Mouse (Mus musculus): ENCODE results near the gene Asb8. TPM values are rescaled to one million over a fixed set of nuclear protein-coding genes. Genes with fewer than 3 reads are reported as not detected.

Gene Asb8
- polyA plus RNA-seq, 1 experiment = 50.3 TPM

DNA sequence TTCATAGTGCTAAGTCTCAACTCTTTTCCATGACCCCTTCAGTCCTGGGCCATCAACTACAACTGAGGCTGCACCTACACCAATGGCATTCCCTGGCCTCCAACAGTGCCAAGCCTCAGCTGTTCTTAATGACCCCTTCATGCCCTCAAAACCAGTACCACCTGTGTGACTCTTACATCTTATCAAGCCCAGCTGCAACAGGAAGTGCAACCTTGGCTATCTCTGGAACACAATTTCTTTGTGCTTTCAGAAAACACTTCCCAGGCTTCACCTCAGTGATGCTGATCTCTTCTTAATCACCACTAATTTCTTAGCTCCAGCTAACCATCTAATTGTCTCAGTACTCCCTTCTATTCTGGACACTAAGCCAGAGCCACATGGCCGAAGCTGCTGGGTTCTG is 76.5 kb downstream of the Asb8 start:
- TF ChIP-seq TCF12 (IDR thresholded peaks at IDR 0.05; ENCODE audit: insufficient read depth, poor library complexity, severe bottlenecking) = no peak
- no peak for TF ChIP-seq USF1 (IDR thresholded peaks at IDR 0.05; ENCODE audit: low read depth)
- no peak for TF ChIP-seq TCF3 (IDR thresholded peaks at IDR 0.05; ENCODE audit: insufficient read length, low read depth)
- TF ChIP-seq POLR2AphosphoS2 (IDR thresholded peaks at IDR 0.05; ENCODE audit: insufficient read length, low read depth) = no peak
- TF ChIP-seq E2F4 (IDR thresholded peaks at IDR 0.05; ENCODE audit: insufficient read depth) = no peak
- TF ChIP-seq REST (IDR thresholded peaks at IDR 0.05; ENCODE audit: insufficient read depth, insufficient read length) = no peak
- no peak for TF ChIP-seq CEBPB (IDR thresholded peaks at IDR 0.05; ENCODE audit: insufficient read depth, poor library complexity, severe bottlenecking)
- TF ChIP-seq MAX (IDR thresholded peaks at IDR 0.05; ENCODE audit: low read depth) = no peak
- TF ChIP-seq POLR2A (IDR thresholded peaks at IDR 0.05; ENCODE audit: insufficient read length, low read depth) = no peak
- TF ChIP-seq SRF (IDR thresholded peaks at IDR 0.05; ENCODE audit: control insufficient read depth, insufficient read length, low read depth) = no peak
- no peak for TF ChIP-seq MYOG (IDR thresholded peaks at IDR 0.05; ENCODE audit: control insufficient read depth in 1 of 3, insufficient read depth in 1 of 3, insufficient read length in 2 of 3, low read depth in 2 of 3)
- no peak for TF ChIP-seq MYOD1 (IDR thresholded peaks at IDR 0.05; ENCODE audit: control insufficient read depth in 1 of 3, insufficient read length in 2 of 3, low read depth in 2 of 3)

More for the DNA sequence above, 76.5 kb downstream of the Asb8 start:
- Histone ChIP-seq H3K4me2 (ENCODE audit: low read depth) (no peak overlapping the region), H3K36me3 (ENCODE audit: control insufficient read depth, insufficient read depth) (peaks cover 29% of the 10 kb centered on the region), H3ac (ENCODE audit: control insufficient read depth, insufficient read length) (no peak overlapping the region), H3K27me3 (ENCODE audit: control insufficient read depth, insufficient read depth, insufficient read length) (no peaks in the 10 kb centered on the region), H3K79me2 (ENCODE audit: control insufficient read depth, insufficient read depth) (peaks cover 55% of the 10 kb centered on the region), H3K4me3 (no peak overlapping the region)

Other genes with a start within 250 kb of the Asb8 start
- gene Tmem106c, start 201.4 kb downstream of the Asb8 start, polyA plus RNA-seq (2012; fragmentation: generic; extraction: Trizol) = 11.5 TPM
- 0.01 TPM for gene Col2a1, start 160.9 kb downstream of the Asb8 start, polyA plus RNA-seq (2012; fragmentation: generic; extraction: Trizol)
- 401 TPM for gene Pfkm, start 73.0 kb downstream of the Asb8 start, polyA plus RNA-seq (2012; fragmentation: generic; extraction: Trizol)
- 10.4 TPM for gene Senp1, start 71.9 kb downstream of the Asb8 start, polyA plus RNA-seq (2012; fragmentation: generic; extraction: Trizol)
- gene Ccdc184, start 1.5 kb upstream of the Asb8 start, polyA plus RNA-seq (2012; fragmentation: generic; extraction: Trizol) = 0.05 TPM
- gene Olfr288, start 29.9 kb upstream of the Asb8 start, polyA plus RNA-seq (2012; fragmentation: generic; extraction: Trizol) = not detected
- gene Gm44579, start 55.4 kb upstream of the Asb8 start, polyA plus RNA-seq (2012; fragmentation: generic; extraction: Trizol) = not detected
- gene Olfr287, start 55.4 kb upstream of the Asb8 start, polyA plus RNA-seq (2012; fragmentation: generic; extraction: Trizol) = not detected
- gene Olfr286, start 68.8 kb upstream of the Asb8 start, polyA plus RNA-seq (2012; fragmentation: generic; extraction: Trizol) = not detected
- gene H1fnt, start 91.7 kb upstream of the Asb8 start, polyA plus RNA-seq (2012; fragmentation: generic; extraction: Trizol) = not detected
- gene Zfp641, start 130.5 kb upstream of the Asb8 start, polyA plus RNA-seq (2012; fragmentation: generic; extraction: Trizol) = not detected
- gene Olfr285, start 151.7 kb upstream of the Asb8 start, polyA plus RNA-seq (2012; fragmentation: generic; extraction: Trizol) = not detected
- not detected for gene Olfr284, start 175.4 kb upstream of the Asb8 start, polyA plus RNA-seq (2012; fragmentation: generic; extraction: Trizol)
- not detected for gene Olfr283, start 215.3 kb upstream of the Asb8 start, polyA plus RNA-seq (2012; fragmentation: generic; extraction: Trizol)